Mouse (Mus musculus) cerebellum, postnatal 10 days (tissue): ENCODE measurements around the gene Uqcrc2.

Source experiments
- DNase-seq, 2 experiments: peaks; one replicate each; pipeline ENCODE4 v3.0.0; 2021; ENCODE audit warnings: mixed read lengths in 2 of 2

Uqcrc2 gene

GRCm38 (mm10) chr7:120690634-120691033, 55.7 kb downstream of the Uqcrc2 start:
- DNase-seq, result peak; percentile 28 to 37

GRCm38 (mm10) chr7:120693831-120694375, 58.9 kb downstream of the Uqcrc2 start:
- no peak for DNase-seq

- DNase-seq, result no peak
Measured at GRCm38 (mm10) chr7:120695196-120695595, 60.2 kb downstream of the Uqcrc2 start.

- DNase-seq, result no peak
Measured at GRCm38 (mm10) chr7:120695641-120696040, 60.7 kb downstream of the Uqcrc2 start.

GRCm38 (mm10) chr7:120696331-120696730, 61.4 kb downstream of the Uqcrc2 start:
- DNase-seq, result no peak

- DNase-seq, result no peak
Measured at GRCm38 (mm10) chr7:120699586-120699985, 64.6 kb downstream of the Uqcrc2 start.

- DNase-seq, result peak in 1 of 2 experiments; percentile 25
Measured at GRCm38 (mm10) chr7:120703888-120704287, 68.9 kb downstream of the Uqcrc2 start.
